Mouse (Mus musculus) adrenal gland, postnatal 36 days (tissue): ENCODE data around the gene Mrm3. TPM values are rescaled to one million over a fixed set of nuclear protein-coding genes. Genes with fewer than 3 reads are reported as not detected.
A peak's percentile ranks its signal among the peaks of the same experiment; 100 is the strongest.

Experiments used
- DNase-seq, 2 experiments: peaks; one replicate each; pipeline ENCODE4 v3.0.0; 2021; ENCODE audit warnings: mixed read lengths in 1 of 2
- total RNA-seq, 2 experiments: library from RNA; stranded (reverse); gene quantifications; 2 replicates each; pipeline ENCODE4 v1.2.3; 2021

The Mrm3 gene
- total RNA-seq, 2 experiments from 2014 or later = 18.8 to 21.4 TPM

DNA sequence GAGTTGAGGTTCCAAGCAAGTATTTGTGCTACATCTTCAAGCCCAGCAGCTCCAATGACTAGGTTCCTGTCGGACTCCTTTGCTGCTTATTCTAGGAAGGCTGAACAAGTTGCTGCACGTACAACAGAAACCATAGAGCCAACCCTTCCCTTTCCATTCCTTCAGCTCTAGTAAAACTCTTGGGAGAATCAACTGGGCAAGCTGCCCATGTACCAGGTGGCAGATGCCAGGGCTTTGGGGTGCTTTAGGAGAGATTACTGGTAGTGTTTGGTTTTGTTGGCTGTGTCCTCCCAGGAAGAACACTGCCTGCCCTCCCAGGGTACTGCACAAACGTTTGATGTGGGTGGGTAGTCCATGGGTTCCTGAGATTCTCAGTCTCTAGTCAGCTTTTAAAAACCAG is 8.5 kb downstream of the Mrm3 start:
- DNase-seq = no peak

DNA sequence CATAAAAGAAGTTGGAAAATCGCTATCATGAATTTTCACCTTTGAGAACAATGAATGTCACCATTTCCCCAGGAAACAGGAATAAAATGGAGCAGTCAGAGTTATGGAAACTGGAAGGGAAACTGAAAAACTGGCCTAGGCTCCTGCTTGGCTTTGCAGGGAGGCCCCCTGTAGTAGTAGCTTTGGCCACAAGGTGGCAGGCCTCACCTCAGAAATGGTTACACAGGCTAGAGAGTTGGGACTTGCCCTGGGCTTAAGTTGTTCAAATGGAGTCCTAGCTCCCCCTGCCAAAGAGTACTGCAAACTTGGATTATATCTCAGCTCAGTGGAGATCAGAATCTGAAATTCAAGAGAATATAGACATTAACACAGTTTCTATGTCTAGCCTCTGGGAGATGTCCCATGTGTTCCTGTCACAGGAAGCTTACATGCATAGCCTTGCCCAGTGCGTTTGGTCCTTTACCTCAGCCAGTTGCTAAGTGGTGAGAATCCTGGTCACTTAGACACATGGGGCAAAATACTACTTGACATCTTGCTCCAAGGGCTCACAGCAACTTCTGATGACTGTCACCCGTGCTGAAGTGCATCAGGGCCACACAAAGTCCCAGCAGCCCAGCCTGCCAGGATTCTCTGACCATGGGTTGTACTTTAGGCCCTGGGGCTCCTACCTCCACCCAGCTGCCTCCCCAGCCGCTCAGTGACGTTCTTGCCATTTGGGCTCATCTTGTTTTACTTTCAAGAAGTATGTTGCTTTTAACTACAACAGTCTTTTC is 9.8 kb downstream of the Mrm3 start:
- peak; percentile 90 for DNase-seq

DNA sequence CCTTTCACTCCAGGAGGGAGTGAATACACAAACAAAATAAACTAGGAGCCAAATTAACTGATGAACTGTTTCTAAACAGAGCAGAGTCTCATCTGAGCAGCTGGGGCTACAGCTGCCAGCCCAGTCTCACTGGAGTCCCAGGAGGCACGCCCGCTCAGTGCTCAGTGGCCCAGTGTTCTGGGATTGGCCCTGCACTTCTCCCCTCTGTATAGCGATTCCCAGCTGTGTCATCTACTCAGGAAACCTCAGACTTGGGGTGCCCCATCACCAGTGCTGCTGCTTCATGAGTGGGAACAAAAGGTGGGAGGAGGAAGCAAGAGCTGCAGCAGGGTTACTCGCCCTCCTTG is 10.4 kb downstream of the Mrm3 start:
- no peak for DNase-seq

DNA sequence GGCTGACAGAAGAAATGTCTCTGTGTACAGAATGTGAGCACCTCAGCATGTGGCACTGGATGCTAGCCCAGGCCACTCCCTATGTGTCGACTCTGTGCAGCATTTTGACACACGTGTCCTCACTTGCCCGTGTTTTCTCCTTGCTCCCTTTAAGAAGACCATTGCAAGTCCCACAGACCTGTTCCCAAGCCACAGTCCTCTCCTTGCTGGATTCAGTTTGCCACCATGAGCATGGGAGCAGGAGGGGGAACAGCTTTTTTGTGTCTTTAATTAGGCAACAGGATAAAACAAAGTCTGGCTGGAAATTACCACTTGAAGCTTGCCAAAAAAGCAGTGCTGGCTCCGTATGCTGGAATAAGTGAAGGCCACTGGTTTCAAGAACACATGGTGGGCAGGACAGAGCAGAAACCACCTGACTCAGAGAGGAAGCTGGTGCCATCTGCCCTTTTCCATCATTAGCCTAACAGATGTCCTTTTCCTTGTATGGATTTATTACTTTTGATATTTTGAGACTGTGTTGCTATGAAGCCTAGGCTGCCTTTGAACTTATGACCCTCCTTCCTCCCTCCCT is 12.0 kb downstream of the Mrm3 start:
- peak in 1 of 2 experiments; percentile 52 for DNase-seq

DNA sequence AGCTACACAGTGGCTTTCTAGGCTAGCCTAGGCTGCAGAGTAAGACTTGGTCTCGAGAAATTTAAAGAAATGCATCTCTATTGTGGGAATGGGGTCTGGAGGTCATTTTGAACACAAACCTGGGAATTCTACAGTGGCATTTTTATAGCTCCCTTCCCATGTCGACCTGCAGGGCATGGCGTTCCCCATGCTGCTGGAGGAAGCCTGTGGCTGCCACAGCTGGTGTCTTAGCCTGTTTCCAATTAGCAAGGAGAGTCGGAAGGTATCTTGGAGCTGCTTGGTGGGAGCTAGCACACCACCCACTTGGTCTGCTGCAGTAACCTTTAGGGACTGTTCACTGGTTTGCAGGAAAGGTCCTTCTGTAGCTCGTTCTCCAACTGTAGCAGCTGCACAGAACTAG is 12.6 kb downstream of the Mrm3 start:
- DNase-seq = no peak

DNA sequence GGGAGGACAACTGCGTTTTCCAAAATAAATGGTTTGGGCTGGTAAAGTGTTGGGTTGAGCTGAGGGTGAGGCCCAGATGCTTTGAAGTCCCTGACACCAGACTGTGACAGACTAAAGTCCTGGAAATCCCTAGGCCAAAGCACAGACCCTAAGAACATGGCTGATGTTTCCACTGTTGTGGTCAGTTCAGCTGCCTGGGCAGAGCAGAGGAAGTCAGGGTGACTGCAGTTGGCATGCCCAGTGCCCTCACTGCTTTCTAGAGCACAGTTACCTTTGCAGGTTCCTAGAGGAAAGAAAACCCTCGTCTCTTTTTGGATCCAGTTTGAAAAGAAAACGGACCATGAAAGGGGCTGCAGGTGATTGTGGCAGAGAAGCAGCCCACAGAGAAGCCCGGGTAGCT is 13.9 kb downstream of the Mrm3 start:
- DNase-seq = no peak

DNA sequence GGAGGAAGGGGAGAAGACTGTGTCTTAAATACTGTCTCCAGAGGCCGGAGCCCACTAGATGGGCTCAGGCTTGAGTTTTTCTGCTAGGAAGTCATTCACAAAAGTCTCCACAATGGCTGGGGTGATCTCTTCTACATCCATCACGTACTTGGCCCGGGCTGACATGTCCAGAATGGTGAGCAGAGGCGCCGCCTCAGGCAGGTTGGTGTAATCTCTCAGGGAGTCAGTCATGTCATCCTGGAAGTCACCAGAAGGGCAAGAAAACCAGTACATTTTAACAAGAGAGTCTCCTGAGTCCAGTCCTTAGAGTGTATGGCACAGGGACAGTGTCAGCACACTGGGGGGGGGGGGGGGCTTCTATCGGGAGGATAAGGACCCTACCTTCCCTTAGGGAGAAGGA is 15.0 kb downstream of the Mrm3 start:
- no peak for DNase-seq

DNA sequence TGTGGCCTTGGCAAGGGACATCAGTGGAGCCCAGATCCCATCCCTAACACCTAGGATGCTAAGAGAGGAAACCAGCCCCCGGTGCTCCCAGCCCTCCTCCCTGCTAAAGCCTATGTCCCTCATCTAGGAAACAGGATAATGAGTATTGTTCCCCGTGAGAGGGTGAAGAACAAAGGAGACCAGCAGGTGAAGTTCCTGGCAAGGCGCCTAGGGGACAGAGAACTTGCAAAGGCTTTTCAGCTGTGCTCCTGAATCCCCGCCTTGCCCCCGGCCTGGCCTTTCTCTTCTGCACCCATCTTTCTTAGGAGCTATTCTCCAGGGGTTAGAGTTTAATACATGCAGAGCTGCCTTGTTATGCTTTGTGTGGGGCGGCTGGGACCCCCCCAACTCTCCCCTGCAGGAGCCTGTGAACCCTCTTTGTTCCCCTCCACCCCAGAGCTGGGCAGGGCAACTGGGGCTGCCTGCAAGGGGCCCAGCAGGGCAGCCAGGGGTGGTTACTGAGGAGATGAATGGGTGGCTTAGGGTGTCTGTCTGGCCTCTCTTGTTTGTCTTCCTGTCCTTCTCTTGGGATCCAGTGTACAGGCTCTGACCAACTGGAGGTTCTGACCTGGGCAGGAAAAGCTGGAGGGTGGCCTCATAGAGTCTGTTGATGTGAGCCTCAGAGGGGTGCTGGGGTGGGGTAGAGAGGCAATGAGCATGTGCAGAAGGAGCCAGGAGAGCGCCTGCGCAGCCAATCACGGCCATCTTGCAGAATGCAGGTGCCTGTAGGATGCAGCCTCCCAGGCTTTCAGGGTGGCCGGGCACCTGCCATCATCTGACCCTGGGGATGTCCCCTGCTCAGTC is 16.9 kb downstream of the Mrm3 start:
- DNase-seq = no peak

DNA sequence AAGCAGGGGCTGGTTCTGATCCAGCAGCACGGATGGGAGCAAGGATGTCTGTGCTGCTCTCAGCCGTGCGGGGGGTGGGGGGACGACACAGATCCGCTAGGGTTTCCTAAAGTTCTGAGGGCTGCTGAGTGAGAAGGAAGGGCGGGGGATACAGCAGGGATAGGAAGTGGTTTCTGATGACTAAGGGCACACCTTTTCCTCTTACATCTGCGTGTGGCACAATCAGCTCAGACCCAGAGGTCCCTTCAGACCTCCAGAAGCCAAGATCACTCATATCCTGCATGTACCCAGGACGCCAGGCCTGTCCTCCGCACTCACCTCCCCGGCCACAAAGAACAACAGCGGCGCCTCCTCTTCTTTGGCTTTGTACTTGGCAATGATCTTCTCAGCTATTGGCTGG is 17.7 kb downstream of the Mrm3 start:
- DNase-seq = no peak

DNA sequence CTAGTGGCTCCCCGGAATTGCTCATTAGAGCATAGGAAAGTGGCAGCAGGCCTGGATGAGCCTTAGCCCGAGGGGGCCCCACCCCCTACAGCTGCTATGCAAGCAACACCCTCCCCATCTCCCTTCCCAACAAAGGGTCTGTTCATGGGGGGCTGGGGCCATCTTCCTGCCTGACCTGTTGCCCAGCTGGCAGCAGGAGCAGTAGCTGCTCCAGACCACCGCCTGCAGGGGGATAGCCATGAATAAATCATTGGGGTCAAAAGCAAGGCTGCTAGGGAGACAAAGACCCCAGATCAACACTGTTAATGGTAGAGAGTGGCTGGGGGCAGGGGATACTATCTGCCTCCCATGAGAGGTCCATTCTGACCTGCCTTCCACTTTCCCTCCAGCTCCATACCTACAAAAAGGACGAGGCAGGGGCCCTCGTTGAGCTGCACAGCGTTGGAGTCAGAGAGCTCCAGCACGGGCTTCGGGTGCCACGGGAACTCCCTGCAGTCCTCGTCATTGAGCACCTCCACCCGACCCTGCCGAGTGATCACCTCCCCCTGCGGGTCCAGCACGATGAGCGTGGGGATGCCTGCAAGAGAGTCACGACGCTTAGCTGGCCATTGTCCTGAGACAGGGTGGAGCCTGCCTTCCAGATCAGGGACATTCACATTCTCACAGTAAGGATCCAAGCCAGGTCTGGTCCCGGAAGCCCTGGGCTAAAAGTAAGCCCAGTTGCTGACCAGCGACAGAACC is 19.3 kb downstream of the Mrm3 start:
- DNase-seq = no peak

DNA sequence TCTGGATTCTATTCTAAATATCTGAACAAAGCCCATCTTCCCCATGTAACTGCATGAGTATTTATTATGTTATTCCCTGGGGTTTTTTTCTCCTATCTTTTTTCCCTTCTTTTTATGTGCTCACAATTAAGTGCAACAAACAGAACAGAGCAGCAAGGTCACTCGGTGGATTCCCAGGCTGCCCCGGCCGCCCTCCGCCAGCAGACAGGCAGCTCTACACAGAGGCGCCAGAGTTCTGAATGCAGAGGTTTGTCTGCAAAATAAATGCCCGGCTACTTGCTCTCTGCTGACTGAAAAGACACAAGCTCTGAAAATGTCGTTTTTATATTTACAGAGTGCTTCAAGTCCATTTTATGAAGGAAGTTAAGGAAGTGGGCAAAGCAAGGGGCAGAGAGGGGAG is 24.0 kb downstream of the Mrm3 start:
- peak; percentile 37 to 54 for DNase-seq

DNA sequence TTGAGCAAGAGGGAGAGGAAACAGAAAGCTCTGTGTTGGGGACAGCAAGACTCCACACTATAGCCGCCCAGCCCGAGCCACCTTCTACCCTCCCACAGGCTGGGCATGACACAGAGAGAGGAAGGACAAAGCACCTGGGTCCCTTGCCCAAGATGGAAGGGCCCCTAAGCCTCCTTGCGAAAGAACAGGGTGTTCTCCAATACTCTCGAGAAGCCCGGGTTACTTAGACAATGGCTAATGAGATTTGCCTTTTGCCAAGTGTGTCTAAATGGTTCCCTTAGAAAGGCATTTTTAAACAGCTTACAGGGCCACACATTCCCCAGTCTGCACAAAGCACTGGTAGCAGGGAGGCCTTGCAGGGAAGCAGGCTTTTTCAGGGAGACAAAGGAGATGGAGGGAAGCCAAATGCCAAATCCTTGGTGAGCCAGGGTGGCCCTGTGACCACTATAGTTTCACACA is 24.5 kb downstream of the Mrm3 start:
- no peak for DNase-seq

DNA sequence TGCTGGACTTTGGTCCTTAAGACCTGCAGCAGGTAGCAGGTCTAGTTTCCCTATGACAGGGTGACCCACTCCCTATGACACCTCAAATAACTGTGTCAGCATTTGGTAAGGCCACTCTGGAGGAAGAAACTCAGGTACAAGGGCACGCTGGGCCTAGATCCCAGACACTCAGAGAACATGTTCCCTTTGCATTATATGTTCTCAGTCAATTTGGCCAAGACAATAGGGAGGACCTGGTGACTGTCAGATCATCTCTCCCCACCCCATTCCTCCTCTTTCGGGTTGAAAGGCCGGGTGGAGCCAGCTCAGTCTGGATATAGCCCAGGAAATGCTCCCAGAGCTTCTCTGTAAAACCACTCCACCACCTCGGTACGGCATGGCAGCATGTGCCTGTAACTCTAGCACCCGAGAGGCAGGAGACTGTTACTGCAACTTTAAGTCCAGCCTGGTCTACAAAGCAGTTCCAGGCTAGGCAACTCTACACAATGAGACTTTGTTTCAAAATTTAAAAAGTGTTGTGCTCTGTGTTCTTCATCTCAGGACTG is 25.1 kb downstream of the Mrm3 start:
- DNase-seq = no peak

DNA sequence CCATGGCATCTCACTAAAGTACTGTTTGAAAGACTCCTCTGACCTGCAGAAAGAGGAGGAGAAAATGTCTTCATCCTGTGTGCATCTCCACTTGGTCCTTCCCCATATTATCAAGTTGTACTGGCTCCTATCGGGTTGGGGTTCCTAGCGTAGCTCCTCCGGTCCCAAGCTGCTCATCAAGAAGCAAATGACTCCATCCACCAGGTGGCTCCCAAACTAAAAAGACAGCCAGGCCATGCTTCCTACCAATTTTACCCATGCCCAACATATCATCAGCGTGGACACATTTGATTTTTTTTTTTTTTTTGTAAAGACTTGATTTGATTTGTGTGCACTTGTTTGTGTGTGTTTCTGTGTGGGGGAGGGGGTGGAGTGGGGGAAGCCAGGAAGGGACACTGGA is 28.9 kb downstream of the Mrm3 start:
- DNase-seq = peak in 1 of 2 experiments; percentile 33

DNA sequence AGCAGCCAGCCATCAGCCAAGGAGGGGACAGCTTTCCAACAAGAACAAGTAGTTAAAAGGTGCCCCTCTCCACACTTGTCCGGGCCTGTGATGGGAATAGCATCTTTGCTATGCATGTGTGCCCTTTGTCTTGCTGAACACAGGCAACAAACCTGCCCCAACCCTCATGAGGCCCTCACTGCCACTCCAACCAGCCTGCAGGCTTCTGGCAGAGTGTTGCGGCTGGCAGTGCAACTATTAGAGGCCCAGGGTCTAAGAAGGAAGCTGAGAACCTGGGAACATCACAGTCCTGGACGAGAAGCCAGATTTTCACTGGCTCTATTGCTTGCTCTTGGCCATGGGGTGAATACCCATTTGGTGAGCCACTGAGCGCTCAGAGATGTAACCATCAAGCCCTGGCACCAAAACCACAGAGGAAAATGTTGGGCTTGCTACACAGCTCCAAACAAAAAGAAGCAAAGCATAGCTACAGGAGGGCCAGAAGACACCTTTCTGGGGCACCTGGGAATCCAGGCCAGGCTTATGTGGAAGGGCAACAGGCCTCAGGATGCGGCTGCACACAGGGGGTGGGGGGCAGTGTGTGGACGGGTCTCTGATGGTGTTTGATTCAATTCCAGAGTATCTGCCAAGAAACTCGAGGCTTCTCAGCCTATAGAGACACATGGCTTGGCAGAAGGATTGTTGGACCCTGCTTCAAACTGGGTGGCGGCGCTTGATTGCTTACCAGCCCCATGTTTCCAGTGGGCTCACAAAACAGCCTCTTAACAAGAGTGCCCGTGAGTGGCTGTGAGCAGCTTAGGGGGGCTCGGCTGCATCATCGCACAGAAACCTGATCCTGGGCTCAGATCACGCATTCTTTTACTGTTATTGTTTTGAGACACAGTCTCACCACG is 35.7 kb downstream of the Mrm3 start:
- DNase-seq = no peak

DNA sequence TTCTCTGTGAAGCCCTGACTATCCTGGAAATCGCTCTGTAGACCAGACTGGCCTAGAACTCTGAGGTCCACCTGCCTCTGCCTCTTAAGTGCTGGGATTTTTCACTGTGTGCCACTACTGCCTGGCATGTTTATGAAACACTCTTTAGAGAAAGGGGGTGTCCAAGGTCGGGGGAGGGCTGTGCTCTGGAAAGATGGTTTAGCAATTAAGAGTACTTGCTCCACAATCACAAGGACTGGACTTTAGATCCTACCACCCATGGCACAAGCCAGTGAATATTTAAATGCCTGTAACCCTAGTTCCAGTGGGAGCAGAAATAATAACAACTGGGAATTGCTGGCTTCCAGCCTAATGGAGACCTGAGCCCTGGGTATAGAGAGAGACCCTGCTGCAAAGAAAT is 36.5 kb downstream of the Mrm3 start:
- DNase-seq = no peak

DNA sequence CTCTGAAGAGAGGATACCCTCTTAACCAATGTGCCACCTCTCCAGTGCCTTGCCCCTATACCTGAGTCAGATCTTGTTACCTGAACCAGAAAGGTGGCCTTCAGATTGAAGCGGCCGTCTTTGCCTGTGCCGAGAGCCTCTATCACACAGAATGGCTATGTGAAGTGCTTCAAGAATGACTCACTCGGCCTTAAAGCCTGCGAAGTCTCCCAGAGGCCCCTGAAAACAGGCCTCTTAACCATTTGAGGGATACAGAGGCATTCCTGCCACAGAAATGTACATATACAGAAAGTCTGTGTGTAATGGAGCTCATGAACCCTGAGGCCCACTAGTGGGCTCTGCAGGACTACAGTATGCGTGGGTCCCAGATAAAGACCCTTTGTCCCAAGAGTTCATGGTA is 40.3 kb downstream of the Mrm3 start:
- DNase-seq = no peak

DNA sequence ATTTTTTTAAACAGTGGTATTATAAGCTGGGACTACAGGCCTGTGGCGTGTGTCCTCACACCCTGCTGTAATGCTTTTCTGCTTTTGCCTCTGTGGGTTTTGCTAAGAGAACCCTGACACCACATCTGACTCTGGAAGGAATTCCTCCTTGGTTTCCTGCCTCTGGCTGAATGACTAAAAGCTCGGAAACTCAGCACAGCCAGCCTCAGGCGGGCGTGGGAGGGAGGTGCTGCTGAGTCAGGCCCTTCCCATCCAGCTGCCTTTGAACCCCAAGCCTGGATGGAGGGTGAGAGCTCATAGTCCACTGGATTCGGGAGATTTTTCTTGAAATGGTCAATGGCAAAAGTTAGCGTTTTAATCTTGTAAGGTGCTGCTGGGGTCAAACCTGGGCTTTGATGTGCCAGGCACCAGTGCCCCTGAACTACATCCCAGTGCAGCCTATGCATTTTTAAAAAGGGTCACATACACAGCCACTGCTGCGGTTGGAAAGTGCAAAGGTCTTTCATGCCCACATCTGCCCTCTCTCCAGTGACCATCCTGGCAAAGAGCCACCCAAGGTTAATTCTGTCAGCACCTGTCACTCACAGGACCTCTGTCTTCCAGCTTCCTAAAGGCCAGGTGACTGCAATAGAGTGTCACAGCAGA is 42.0 kb downstream of the Mrm3 start:
- peak; percentile 67 to 77 for DNase-seq

DNA sequence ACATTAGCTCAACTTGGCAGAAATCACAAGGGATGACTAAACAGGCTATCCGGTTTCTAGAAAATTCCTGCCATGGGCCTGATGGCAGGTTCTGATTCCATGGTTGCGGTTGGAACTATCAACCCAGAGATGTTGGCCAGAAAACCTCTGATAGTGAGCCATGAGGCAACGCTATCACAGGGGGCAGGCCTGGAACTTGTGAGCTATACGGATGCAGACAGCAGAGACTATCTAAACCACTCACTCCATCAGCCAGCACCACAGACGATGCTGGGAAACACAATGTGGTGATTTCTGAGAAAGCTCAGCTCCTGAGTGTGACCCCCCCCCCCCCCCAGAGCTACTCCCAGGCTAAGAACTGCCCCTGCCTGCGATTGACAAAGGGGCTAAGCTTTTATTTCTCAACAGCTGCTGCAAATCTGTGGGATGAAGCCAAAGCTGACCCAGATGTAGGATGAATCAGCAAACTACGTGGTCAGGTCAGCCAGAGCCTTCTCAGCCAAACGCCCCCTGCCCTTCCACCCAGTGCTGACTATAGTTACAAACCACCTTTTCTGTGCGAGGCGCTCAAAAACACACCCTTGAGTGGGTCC is 43.1 kb downstream of the Mrm3 start:
- no peak for DNase-seq

DNA sequence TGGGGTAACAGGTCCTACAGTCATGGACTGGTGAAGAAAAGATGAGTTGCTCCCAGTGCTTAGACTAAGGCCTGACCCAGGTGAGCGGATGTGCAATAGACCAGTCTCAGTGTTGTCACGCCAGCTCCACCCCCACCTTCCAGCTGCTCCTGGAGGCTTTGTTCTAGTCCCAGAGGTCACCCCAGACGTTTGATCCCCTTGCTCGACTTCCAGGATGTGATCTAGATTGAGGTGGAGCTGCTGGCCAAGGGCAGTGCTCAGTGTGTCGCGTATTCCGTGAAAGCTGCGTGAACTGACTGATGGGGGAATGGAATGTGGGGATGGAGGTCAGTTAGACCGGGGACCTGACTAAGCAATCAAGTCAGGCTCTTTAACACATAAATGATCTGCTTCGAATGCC is 43.8 kb downstream of the Mrm3 start:
- DNase-seq = no peak
